Mouse (Mus musculus) hindbrain, embryonic 16.5 days (tissue): ENCODE measurements around the gene Crygc. TPM values are rescaled to one million over a fixed set of nuclear protein-coding genes. Genes with fewer than 3 reads are reported as not detected.

Experiments
- ATAC-seq: fragments of 200-750 bp; cut with Nextera tagmentation; 2 replicates; pipeline ENCODE4 v1.8.0; 2017; ENCODE audit warnings: moderate TSS enrichment, moderate library complexity
- H3K27ac ChIP-seq: fragments of 300-500 bp; sonication (generic); 2 replicates; pipeline ENCODE4 v1.5.1; 2014; ENCODE audit warnings: low read depth, mild to moderate bottlenecking, control low read depth, low read length, moderate library complexity
- H3K27me3 ChIP-seq: fragments of 300-500 bp; sonication (generic); replicated peaks from 2 replicates; pipeline ENCODE4 v1.6.1; 2014; ENCODE audit warnings: low read length; ENCODE audit not compliant: control insufficient read depth, insufficient read depth
- H3K36me3 ChIP-seq: fragments of 300-500 bp; sonication (generic); 2 replicates; pipeline ENCODE4 v1.6.1; 2014; ENCODE audit warnings: mild to moderate bottlenecking, low read length, moderate library complexity, mixed read lengths; ENCODE audit not compliant: control insufficient read depth, insufficient read depth
- H3K4me1 ChIP-seq: fragments of 300-500 bp; sonication (generic); 2 replicates; pipeline ENCODE4 v1.6.1; 2014; ENCODE audit warnings: low read depth, low read length; ENCODE audit not compliant: control insufficient read depth, insufficient read depth
- H3K4me2 ChIP-seq: fragments of 300-500 bp; sonication (generic); 2 replicates; pipeline ENCODE4 v1.6.1; 2014; ENCODE audit warnings: mild to moderate bottlenecking, low read length, control low read depth, moderate library complexity
- H3K4me3 ChIP-seq: fragments of 300-500 bp; sonication (generic); 2 replicates; pipeline ENCODE4 v1.5.1; 2014; ENCODE audit warnings: mild to moderate bottlenecking, low read length, control low read depth, moderate library complexity
- H3K9ac ChIP-seq: fragments of 300-500 bp; sonication (generic); 2 replicates; pipeline ENCODE4 v1.6.1; 2014; ENCODE audit warnings: low read depth, mild to moderate bottlenecking, control low read depth, low read length, moderate library complexity
- H3K9me3 ChIP-seq: fragments of 300-500 bp; sonication (generic); 2 replicates; pipeline ENCODE4 v1.6.1; 2014; ENCODE audit warnings: mild to moderate bottlenecking, low read length, moderate library complexity; ENCODE audit not compliant: control insufficient read depth
- WGBS: fragments of 180-500 bp; shearing (Covaris S2); extraction: QIAGEN DNeasy Blood & Tissue Kit; methylation state at CpG from one replicate; pipeline ENCODE4 v1.1.7; 2014; 5-methylcytosine and 5-hydroxymethylcytosine counted together
- polyA plus RNA-seq: library from polyadenylated mRNA; unstranded; fragments of >200 nt; fragmentation: Nextera tagmentation; extraction: Ambion mirVana; gene quantifications from 2 replicates; pipeline ENCODE4 v1.2.1, GENCODE M21; 2015

Gene Crygc
- polyA plus RNA-seq, 1 experiment from 2014 or later, result not detected

- no peaks in the 10 kb centered on the region for H3K27me3 ChIP-seq
- H3K4me1 ChIP-seq, result no peaks in the 10 kb centered on the region
- WGBS, result 96% methylated on average over 3 of the region's 3 CpGs
- H3K4me2 ChIP-seq, result no peak overlapping the region
- H3K36me3 ChIP-seq, result no peaks in the 10 kb centered on the region
- H3K9me3 ChIP-seq, result no peaks in the 10 kb centered on the region
- ATAC-seq, result no peak
- no peak overlapping the region for H3K27ac ChIP-seq
- no peak overlapping the region for H3K4me3 ChIP-seq
- H3K9ac ChIP-seq, result no peak overlapping the region
Measured at GRCm38 (mm10) chr1:65041837-65042236, 31.7 kb downstream of the Crygc start.

DNA sequence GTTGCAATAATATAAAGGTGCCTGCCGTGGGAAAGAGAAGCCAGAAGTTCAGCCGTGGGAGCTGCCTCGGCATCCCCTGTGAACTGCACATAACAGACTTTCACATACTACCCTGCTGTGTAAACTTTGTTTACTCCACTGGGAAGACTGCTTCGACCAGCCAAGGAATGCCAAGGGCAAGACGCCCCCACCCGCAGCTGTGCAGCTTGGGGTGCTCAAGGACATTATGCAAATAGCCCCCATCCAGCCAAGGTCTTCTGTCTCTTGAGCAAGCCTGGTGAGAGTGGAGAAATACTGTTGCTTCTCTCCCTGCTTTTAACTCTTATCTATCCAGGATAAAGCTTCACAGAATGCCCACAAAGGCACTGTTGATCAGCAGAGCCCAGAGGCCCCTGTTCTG, 32.7 kb downstream of the Crygc start:
- no peaks in the 10 kb centered on the region for H3K27me3 ChIP-seq
- no peak overlapping the region for H3K4me3 ChIP-seq
- no peaks in the 10 kb centered on the region for H3K36me3 ChIP-seq
- H3K9me3 ChIP-seq, result no peaks in the 10 kb centered on the region
- no peak overlapping the region for H3K27ac ChIP-seq
- no peaks in the 10 kb centered on the region for H3K4me1 ChIP-seq
- no peak overlapping the region for H3K4me2 ChIP-seq
- 74% methylated on average over 6 of the region's 6 CpGs for WGBS
- no peak overlapping the region for H3K9ac ChIP-seq
- no peak for ATAC-seq

- WGBS, result 87% methylated on average over 3 of the region's 3 CpGs
- H3K4me1 ChIP-seq, result no peaks in the 10 kb centered on the region
- no peak overlapping the region for H3K9ac ChIP-seq
- no peak for ATAC-seq
- H3K4me3 ChIP-seq, result no peak overlapping the region
- no peak overlapping the region for H3K4me2 ChIP-seq
- H3K36me3 ChIP-seq, result no peaks in the 10 kb centered on the region
- H3K27me3 ChIP-seq, result no peaks in the 10 kb centered on the region
- H3K27ac ChIP-seq, result no peak overlapping the region
- no peaks in the 10 kb centered on the region for H3K9me3 ChIP-seq
Measured at GRCm38 (mm10) chr1:65039679-65040078, 33.8 kb downstream of the Crygc start.

DNA sequence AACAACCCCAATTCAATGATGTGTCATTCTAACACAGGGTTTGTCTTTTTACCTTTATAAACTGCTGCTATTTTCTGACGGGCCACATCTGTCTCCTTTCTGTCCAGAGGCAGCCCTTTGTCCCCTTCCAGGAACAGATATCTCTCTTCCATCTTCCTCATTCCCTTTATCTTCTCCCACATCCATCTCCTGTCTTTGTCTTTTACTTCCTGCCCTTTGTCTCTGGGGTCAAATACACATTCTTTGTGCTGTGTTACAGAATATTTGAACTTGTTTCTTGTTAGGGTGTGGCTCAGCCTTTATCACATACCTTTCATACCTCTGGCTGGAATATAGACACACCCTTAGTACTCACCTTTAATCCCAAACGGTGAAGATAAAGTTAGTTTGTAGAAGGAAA, 35.9 kb downstream of the Crygc start:
- no peaks in the 10 kb centered on the region for H3K36me3 ChIP-seq
- H3K4me2 ChIP-seq, result no peak overlapping the region
- H3K4me3 ChIP-seq, result no peak overlapping the region
- no peak overlapping the region for H3K27ac ChIP-seq
- H3K4me1 ChIP-seq, result no peaks in the 10 kb centered on the region
- no peaks in the 10 kb centered on the region for H3K27me3 ChIP-seq
- no peak for ATAC-seq
- no peaks in the 10 kb centered on the region for H3K9me3 ChIP-seq
- no peak overlapping the region for H3K9ac ChIP-seq
- 79% methylated on average over 2 of the region's 2 CpGs for WGBS

DNA sequence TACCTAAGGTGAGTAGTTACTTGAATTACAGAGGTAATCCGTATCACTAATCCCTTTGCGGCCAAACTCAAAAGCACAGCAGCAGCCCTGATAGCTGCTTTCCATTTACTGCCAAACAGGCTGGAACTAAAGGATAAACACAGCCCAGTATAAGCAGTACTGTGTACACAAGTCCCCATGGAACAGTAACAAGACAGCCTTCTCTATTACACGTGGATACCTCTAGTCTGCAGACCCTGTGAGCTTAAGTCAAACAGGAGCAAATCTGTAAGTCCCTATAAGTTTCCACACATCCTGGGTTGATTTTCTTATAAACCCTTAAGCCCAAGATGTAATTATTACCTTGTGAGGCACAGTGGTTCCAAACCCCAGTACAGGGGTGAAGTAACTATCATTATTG, 38.0 kb downstream of the Crygc start:
- 38% methylated on average over 3 of the region's 3 CpGs for whole genome bisulfite sequencing
- Histone ChIP-seq H3K27me3 (no peaks in the 10 kb centered on the region), H3K9ac (no peak overlapping the region), H3K36me3 (no peaks in the 10 kb centered on the region), H3K27ac (no peak overlapping the region), H3K4me2 (no peak overlapping the region), H3K4me1 (no peaks in the 10 kb centered on the region), H3K9me3 (no peaks in the 10 kb centered on the region), H3K4me3 (no peak overlapping the region)
- ATAC-seq, result no peak

DNA sequence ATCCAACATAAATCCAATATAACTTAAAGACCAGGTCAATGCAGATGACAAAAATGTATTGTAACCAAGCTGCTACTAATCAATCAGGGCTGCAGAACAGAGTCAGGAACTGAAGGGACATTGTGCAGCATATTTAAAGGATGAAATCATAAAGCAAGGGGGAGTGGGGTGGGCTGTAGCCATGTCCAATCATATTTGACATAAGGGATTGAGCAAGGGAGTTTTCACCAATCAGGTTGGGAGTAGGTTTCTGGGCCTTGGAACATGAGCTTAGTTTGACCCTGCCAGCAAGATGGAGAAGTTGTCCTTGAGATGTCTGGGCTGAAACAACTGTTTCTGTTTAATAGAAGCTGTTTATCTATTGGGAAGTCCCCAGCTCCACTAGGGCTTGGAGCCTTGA, 40.8 kb downstream of the Crygc start, which contains the start of gene Akr1cl:
Gene Akr1cl, minus strand, starts transcription at position 119 of the 400 bp plus-strand sequence.
- H3K9me3 ChIP-seq, result no peaks in the 10 kb centered on the region
- H3K4me3 ChIP-seq, result no peak within 1 kb of the TSS
- H3K27ac ChIP-seq, result no peak within 1 kb of the TSS
- no peak for ATAC-seq
- H3K4me1 ChIP-seq, result no peaks in the 10 kb centered on the region
- H3K36me3 ChIP-seq, result no peaks in the 10 kb centered on the region
- no peaks in the 10 kb centered on the region for H3K27me3 ChIP-seq
- no peak within 1 kb of the TSS for H3K9ac ChIP-seq
- H3K4me2 ChIP-seq, result no peak within 1 kb of the TSS

DNA sequence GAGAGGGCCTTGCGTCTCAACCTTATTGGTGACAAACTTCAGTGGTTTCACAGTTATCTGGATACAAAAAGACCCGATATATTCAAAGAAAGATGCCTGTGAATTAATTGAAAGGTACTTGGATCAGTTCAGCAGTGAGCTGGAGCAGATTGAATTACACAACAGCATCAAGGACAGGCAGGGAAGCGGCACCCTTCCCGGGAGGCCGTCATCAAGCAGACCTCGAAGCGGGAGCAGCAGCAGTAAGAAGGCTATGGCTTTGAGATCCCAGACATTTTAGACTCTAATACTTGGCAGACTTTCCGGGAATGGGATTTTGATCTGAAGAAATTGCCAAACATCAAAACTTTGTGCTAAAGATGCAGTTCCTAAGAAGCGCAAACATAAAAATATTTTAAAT, 45.3 kb downstream of the Crygc start:
- Histone ChIP-seq H3K4me1 (no peaks in the 10 kb centered on the region), H3K27ac (no peak overlapping the region), H3K4me2 (no peak overlapping the region), H3K27me3 (no peaks in the 10 kb centered on the region), H3K4me3 (no peak overlapping the region), H3K9me3 (no peaks in the 10 kb centered on the region), H3K36me3 (no peaks in the 10 kb centered on the region), H3K9ac (no peak overlapping the region)
- ATAC-seq, result no peak
- 64% methylated on average over 9 of the region's 9 CpGs for WGBS

Other genes with a start within 250 kb of the Crygc start
- gene Plekhm3, start 116.9 kb downstream of the Crygc start, polyA plus RNA-seq, result 8.7 and 9.4 TPM in 2 replicates
- not detected in 2 replicates for gene Akr1cl, start 40.9 kb downstream of the Crygc start, polyA plus RNA-seq
- gene Cryge, start 22.5 kb downstream of the Crygc start, polyA plus RNA-seq, result not detected in 2 replicates
- gene Crygd, start 10.2 kb downstream of the Crygc start, polyA plus RNA-seq, result not detected in 2 replicates
- 0.26 and 0.41 TPM in 2 replicates for gene Crygb, start 8.6 kb upstream of the Crygc start, polyA plus RNA-seq
- gene Cryga, start 29.7 kb upstream of the Crygc start, polyA plus RNA-seq, result 0.34 and 0.68 TPM in 2 replicates
- gene Gm28845, start 45.9 kb upstream of the Crygc start, polyA plus RNA-seq, result 0.27 and 0.99 TPM in 2 replicates
- gene D630023F18Rik, start 49.5 kb upstream of the Crygc start, polyA plus RNA-seq, result 2.4 and 4.0 TPM in 2 replicates
- 484 and 497 TPM in 2 replicates for gene Idh1, start 112.8 kb upstream of the Crygc start, polyA plus RNA-seq
- 9.5 and 10.4 TPM in 2 replicates for gene Pikfyve, start 113.0 kb upstream of the Crygc start, polyA plus RNA-seq
- 3.7 and 3.8 TPM in 2 replicates for gene Pth2r, start 208.4 kb upstream of the Crygc start, polyA plus RNA-seq